Mouse (Mus musculus) MEL (cell line): ENCODE results near the gene Fam228a. TPM values are rescaled to one million over a fixed set of nuclear protein-coding genes. Genes with fewer than 3 reads are reported as not detected.

ENCODE experiments used
- DNase-seq: peaks from one replicate; pipeline ENCODE4 v3.0.0; 2011; ENCODE audit warnings: low read depth, low spot score
- H3K27ac ChIP-seq: 2 replicates; pipeline ENCODE4 v1.5.1; 2012; ENCODE audit warnings: low read depth, mild to moderate bottlenecking, control low read depth, low read length, moderate library complexity; ENCODE audit not compliant: control insufficient read depth
- H3K27me3 ChIP-seq, 2 experiments: fragments of 150-350 bp in 1 of 2; sonication (generic) in 1 of 2; 2 replicates each; pipeline ENCODE4 v1.6.1; 2012; ENCODE audit warnings: low read length in 2 of 2, mild to moderate bottlenecking in 2 of 2, improper control_type of control experiment in 1 of 2, moderate library complexity in 1 of 2; ENCODE audit not compliant: insufficient read depth in 2 of 2, control insufficient read depth in 1 of 2
- H3K36me3 ChIP-seq, 2 experiments: 2 replicates each; pipeline ENCODE4 v1.6.1; 2012 to 2014; ENCODE audit warnings: low read length in 2 of 2, improper control_type of control experiment in 1 of 2, inconsistent platforms in 1 of 2, mild to moderate bottlenecking in 1 of 2; ENCODE audit not compliant: insufficient read depth in 2 of 2, control insufficient read depth in 1 of 2
- H3K4me1 ChIP-seq, 2 experiments: fragments of 150-350 bp in 1 of 2; sonication (generic) in 1 of 2; 2 replicates each; pipeline ENCODE4 v1.6.1; 2012; ENCODE audit warnings: low read length in 2 of 2, improper control_type of control experiment in 1 of 2, mild to moderate bottlenecking in 1 of 2; ENCODE audit not compliant: insufficient read depth in 2 of 2, control insufficient read depth in 1 of 2
- H3K4me3 ChIP-seq, 2 experiments: fragments of 150-350 bp in 1 of 2; sonication (generic) in 1 of 2; 2 replicates each; pipeline ENCODE4 v1.5.1; 2012; ENCODE audit warnings: low read depth in 2 of 2, low read length in 2 of 2, mild to moderate bottlenecking in 2 of 2, moderate library complexity in 2 of 2, control low read depth in 1 of 2, improper control_type of control experiment in 1 of 2; ENCODE audit not compliant: control insufficient read depth in 1 of 2, insufficient read depth in 1 of 2
- H3K79me2 ChIP-seq: 2 replicates; pipeline ENCODE4 v1.6.1; 2012; ENCODE audit warnings: mild to moderate bottlenecking, low read length, moderate library complexity; ENCODE audit not compliant: control insufficient read depth, poor library complexity, insufficient read depth
- H3K9ac ChIP-seq: 2 replicates; pipeline ENCODE4 v1.6.1; 2012; ENCODE audit warnings: low read depth, mild to moderate bottlenecking, control low read depth, low read length, moderate library complexity; ENCODE audit not compliant: control insufficient read depth, poor library complexity, severe bottlenecking
- H3K9me3 ChIP-seq: fragments of 150-350 bp; sonication (generic); replicated peaks from 2 replicates; pipeline ENCODE4 v1.6.1; 2012; ENCODE audit warnings: mild to moderate bottlenecking, low read length, improper control_type of control experiment, moderate library complexity; ENCODE audit not compliant: insufficient read depth
- BHLHE40 ChIP-seq: IDR thresholded peaks from 2 replicates; pipeline ENCODE4 v1.6.1; 2012; ENCODE audit warnings: low read depth, mild to moderate bottlenecking, inconsistent platforms, low read length, improper control_type of control experiment, borderline replicate concordance
- CHD1 ChIP-seq: IDR thresholded peaks from 2 replicates; pipeline ENCODE4 v1.6.1; 2012; ENCODE audit warnings: low read depth, mild to moderate bottlenecking, inconsistent platforms, low read length, improper control_type of control experiment
- CHD2 ChIP-seq: IDR thresholded peaks from 2 replicates; pipeline ENCODE4 v1.6.1; 2011; ENCODE audit warnings: low read length, improper control_type of control experiment
- CTCF ChIP-seq, 3 experiments: IDR thresholded peaks in 2 of 3; conservative IDR thresholded peaks in 1 of 3; 2 replicates each; pipeline ENCODE4 v1.5.1; 2011 to 2012; ENCODE audit warnings: low read length in 3 of 3, low read depth in 2 of 3, mild to moderate bottlenecking in 2 of 3, improper control_type of control experiment in 1 of 3, inconsistent platforms in 1 of 3, mixed read lengths in 1 of 3, moderate library complexity in 1 of 3; ENCODE audit not compliant: control insufficient read depth in 1 of 3, insufficient read depth in 1 of 3, poor library complexity in 1 of 3, severe bottlenecking in 1 of 3
- ELF1 ChIP-seq: IDR thresholded peaks from 2 replicates; pipeline ENCODE4 v1.6.1; 2014; ENCODE audit warnings: low read depth, mild to moderate bottlenecking, inconsistent platforms, low read length, improper control_type of control experiment, moderate library complexity
- EP300 ChIP-seq, 2 experiments: IDR thresholded peaks; 2 replicates each; pipeline ENCODE4 v1.6.1; 2011; ENCODE audit warnings: improper control_type of control experiment in 2 of 2, low read length in 2 of 2, low read depth in 1 of 2, mild to moderate bottlenecking in 1 of 2
- HCFC1 ChIP-seq: IDR thresholded peaks from 2 replicates; pipeline ENCODE4 v1.6.1; 2012; ENCODE audit warnings: low read depth, mild to moderate bottlenecking, inconsistent platforms, low read length, improper control_type of control experiment, moderate library complexity
- KAT2A ChIP-seq: conservative IDR thresholded peaks from 2 replicates; pipeline ENCODE4 v1.6.1; 2012; ENCODE audit warnings: low read depth, low read length, improper control_type of control experiment, inconsistent platforms
- MAX ChIP-seq: IDR thresholded peaks from 2 replicates; pipeline ENCODE4 v1.6.1; 2011; ENCODE audit warnings: low read length, improper control_type of control experiment
- MAZ ChIP-seq: IDR thresholded peaks from 2 replicates; pipeline ENCODE4 v1.6.1; 2012; ENCODE audit warnings: low read depth, mild to moderate bottlenecking, inconsistent platforms, low read length, improper control_type of control experiment
- MEF2A ChIP-seq: IDR thresholded peaks from 2 replicates; pipeline ENCODE4 v1.6.1; 2014; ENCODE audit warnings: low read depth, mild to moderate bottlenecking, inconsistent platforms, low read length, improper control_type of control experiment; ENCODE audit not compliant: poor library complexity, insufficient replicate concordance, severe bottlenecking; ENCODE audit errors: extremely low read depth
- MXI1 ChIP-seq: IDR thresholded peaks from 2 replicates; pipeline ENCODE4 v1.6.1; 2011; ENCODE audit warnings: mild to moderate bottlenecking, low read depth, low read length, improper control_type of control experiment
- MYB ChIP-seq: IDR thresholded peaks from 2 replicates; pipeline ENCODE4 v1.6.1; 2011; ENCODE audit warnings: mild to moderate bottlenecking, low read depth, low read length, improper control_type of control experiment
- MYC ChIP-seq: IDR thresholded peaks from 2 replicates; pipeline ENCODE4 v1.6.1; 2011; ENCODE audit warnings: low read depth, mild to moderate bottlenecking, low read length, improper control_type of control experiment, moderate library complexity
- NELFE ChIP-seq: IDR thresholded peaks from 2 replicates; pipeline ENCODE4 v1.6.1; 2011; ENCODE audit warnings: low read depth, low read length, improper control_type of control experiment
- TBP ChIP-seq: IDR thresholded peaks from 2 replicates; pipeline ENCODE4 v1.8.0; 2011; ENCODE audit warnings: low read depth, low read length, improper control_type of control experiment
- TCF12 ChIP-seq: IDR thresholded peaks from 2 replicates; pipeline ENCODE4 v1.6.1; 2014; ENCODE audit warnings: low read depth, mild to moderate bottlenecking, inconsistent platforms, low read length, improper control_type of control experiment, moderate library complexity
- UBTF ChIP-seq: IDR thresholded peaks from 2 replicates; pipeline ENCODE4 v1.6.1; 2012; ENCODE audit warnings: low read depth, mild to moderate bottlenecking, inconsistent platforms, low read length, improper control_type of control experiment, moderate library complexity, borderline replicate concordance; ENCODE audit not compliant: insufficient read depth
- USF1 ChIP-seq: IDR thresholded peaks from 2 replicates; pipeline ENCODE4 v1.6.1; 2014; ENCODE audit warnings: low read depth, mild to moderate bottlenecking, inconsistent platforms, low read length, improper control_type of control experiment, moderate library complexity
- ZC3H11A ChIP-seq: IDR thresholded peaks from 2 replicates; pipeline ENCODE4 v1.6.1; 2012; ENCODE audit warnings: low read depth, mild to moderate bottlenecking, inconsistent platforms, low read length, improper control_type of control experiment
- ZKSCAN1 ChIP-seq: IDR thresholded peaks from 2 replicates; pipeline ENCODE4 v1.6.1; 2012; ENCODE audit warnings: low read depth, mild to moderate bottlenecking, inconsistent platforms, low read length, improper control_type of control experiment, moderate library complexity
- ZMIZ1 ChIP-seq: IDR thresholded peaks from 2 replicates; pipeline ENCODE4 v1.6.1; 2012; ENCODE audit warnings: low read depth, mild to moderate bottlenecking, inconsistent platforms, low read length, improper control_type of control experiment, moderate library complexity
- ZNF384 ChIP-seq: IDR thresholded peaks from 2 replicates; pipeline ENCODE4 v1.6.1; 2012; ENCODE audit warnings: low read depth, mild to moderate bottlenecking, inconsistent platforms, low read length, improper control_type of control experiment
- polyA plus RNA-seq, 2 experiments: library from polyadenylated mRNA; stranded (reverse) in 1 of 2; unstranded in 1 of 2; fragments of >175 nt in 1 of 2; fragments of >200 nt in 1 of 2; gene quantifications; 2 replicates each; pipeline versions ENCODE4 v1.2.1 to v1.2.4; 2012; ENCODE audit warnings: low replicate concordance in 2 of 2, low read depth in 1 of 2; ENCODE audit not compliant: insufficient read length in 2 of 2, insufficient read depth in 1 of 2, missing spikeins in 1 of 2
- total RNA-seq: library from RNA; depleted of rRNA; stranded (reverse); fragments of 300-350 nt; gene quantifications from 2 replicates; pipeline ENCODE4 v1.2.3, GENCODE M21; 2012

Gene Fam228a
- total and polyA plus RNA-seq, 3 experiments: 0.15 to 0.33 TPM; not detected in 1

- no peaks in the 10 kb centered on the region for H3K36me3 ChIP-seq
- no peak overlapping the region for H3K4me3 ChIP-seq
- H3K79me2 ChIP-seq: no peaks in the 10 kb centered on the region
- H3K27me3 ChIP-seq: no peaks in the 10 kb centered on the region
- H3K9me3 ChIP-seq: no peaks in the 10 kb centered on the region
- no peaks in the 10 kb centered on the region for H3K4me1 ChIP-seq
- H3K27ac ChIP-seq: no peak overlapping the region
- DNase-seq: no peak
- TF ChIP-seq KAT2A (no peak), CHD1 (no peak), ZC3H11A (no peak), MYC (no peak), USF1 (no peak), MYB (no peak), MAX (no peak), CHD2 (no peak), TCF12 (no peak), UBTF (no peak), MAZ (no peak)
- H3K9ac ChIP-seq: no peak overlapping the region
Observed at GRCm38 (mm10) chr12:4740823-4741222, 2.6 kb upstream of the Fam228a start.

DNA sequence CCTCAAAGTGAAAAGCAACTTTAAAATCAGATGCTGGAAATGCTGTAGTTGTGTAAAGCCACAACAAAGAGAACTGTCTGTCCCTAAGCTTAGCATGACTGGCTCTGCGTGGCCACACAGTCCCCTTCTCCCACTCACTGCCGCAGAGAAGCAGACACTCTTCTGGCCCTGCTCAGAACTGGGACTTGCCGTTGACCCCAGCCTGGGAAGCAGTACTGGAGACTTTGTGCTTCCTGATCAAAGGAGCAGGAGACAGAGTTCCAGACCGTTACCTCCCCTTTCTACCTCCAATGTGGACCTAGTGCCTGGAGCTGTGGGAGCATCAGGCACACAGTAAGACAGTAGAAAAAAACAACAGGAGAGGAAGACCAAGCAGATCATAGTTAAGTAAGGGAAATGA lies 5.9 kb downstream of the Fam228a start:
- no peak overlapping the region for H3K9ac ChIP-seq

More for the DNA sequence above, 5.9 kb downstream of the Fam228a start:
- H3K27me3 ChIP-seq: no peaks in the 10 kb centered on the region
- no peak overlapping the region for H3K4me3 ChIP-seq
- H3K36me3 ChIP-seq: peaks cover 0 to under 1% of the 10 kb centered on the region in 2 experiments; a peak in 1 of 4 replicates
- no peaks in the 10 kb centered on the region for H3K4me1 ChIP-seq
- no peak for DNase-seq
- H3K9me3 ChIP-seq: no peaks in the 10 kb centered on the region
- TF ChIP-seq CTCF (IDR thresholded peaks at IDR 0.05 in 2 of 3, conservative IDR thresholded peaks at IDR 0.05 in 1 of 3; ENCODE audit: control insufficient read depth in 1 of 3, insufficient read depth in 1 of 3, low read depth in 2 of 3, low read length in 3 of 3, poor library complexity in 1 of 3, severe bottlenecking in 1 of 3): no peak
- TF ChIP-seq ZNF384: no peak
- no peak for TF ChIP-seq MAZ
- no peak for TF ChIP-seq EP300 (IDR thresholded peaks at IDR 0.05; ENCODE audit: low read depth in 1 of 2, low read length in 2 of 2)
- no peak for TF ChIP-seq MEF2A
- TF ChIP-seq BHLHE40: no peak
- TF ChIP-seq KAT2A: no peak
- no peak for TF ChIP-seq ELF1
- no peak for TF ChIP-seq MXI1
- TF ChIP-seq MAX: no peak
- TF ChIP-seq MYB: no peak
- TF ChIP-seq NELFE: no peak
- TF ChIP-seq ZMIZ1: no peak
- TF ChIP-seq HCFC1: no peak
- TF ChIP-seq TBP: no peak
- TF ChIP-seq ZKSCAN1: no peak
- TF ChIP-seq, all 39 proteins: peak for 0
- no peak overlapping the region for H3K27ac ChIP-seq
- H3K79me2 ChIP-seq: no peaks in the 10 kb centered on the region
